Mouse (Mus musculus): ENCODE measurements around the gene Ddx25. TPM values are rescaled to one million over a fixed set of nuclear protein-coding genes. Genes with fewer than 3 reads are reported as not detected.

Ddx25 gene
- polyA plus RNA-seq, 1 experiment from 2014 or later, result 27.2 TPM

GRCm38 (mm10) chr9:35516711-35517110 is 41.6 kb downstream of the Ddx25 start:
- 94% methylated on average over 16 of the region's 16 CpGs for WGBS
- H3K9ac ChIP-seq (replicated peaks; ENCODE audit: low read length), result no peak overlapping the region
- H3K27me3 ChIP-seq (ENCODE audit: control insufficient read depth, insufficient read depth, low read length), result no peaks in the 10 kb centered on the region
- no peak overlapping the region for H3K4me3 ChIP-seq (replicated peaks; ENCODE audit: low read depth, low read length)
- no peaks in the 10 kb centered on the region for H3K36me3 ChIP-seq (ENCODE audit: control insufficient read depth, insufficient read depth, low read length)
- DNase-seq (no peak), ATAC-seq (ENCODE audit: low FRiP score, low TSS enrichment) (no peak)
- H3K4me1 ChIP-seq (ENCODE audit: control insufficient read depth, insufficient read depth, low read length), result no peaks in the 10 kb centered on the region
- no peak overlapping the region for H3K4me2 ChIP-seq (ENCODE audit: low read length)
- H3K9me3 ChIP-seq (ENCODE audit: control insufficient read depth, low read length), result no peaks in the 10 kb centered on the region
- no peak overlapping the region for H3K27ac ChIP-seq (replicated peaks; ENCODE audit: low read depth, low read length)

DNA sequence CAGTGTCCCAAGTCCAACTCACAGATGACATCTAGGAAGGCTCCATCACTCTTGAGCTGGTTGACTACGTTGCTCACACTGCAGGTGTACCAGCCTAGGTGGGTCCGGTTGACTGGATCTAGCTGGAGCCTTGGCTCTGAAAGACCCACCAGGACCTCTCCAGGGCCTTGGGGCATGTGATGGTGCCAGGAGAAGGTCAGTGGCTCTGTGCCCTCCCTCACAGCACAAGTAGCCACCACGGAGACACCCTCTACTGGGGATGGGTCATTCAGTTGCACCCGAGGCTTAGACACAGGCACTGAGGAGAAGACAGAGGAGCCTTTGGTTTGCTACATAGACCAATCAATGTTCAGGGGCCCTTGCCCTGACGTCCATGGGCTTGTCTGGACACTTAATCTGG is 42.1 kb downstream of the Ddx25 start:
- no peak overlapping the region for H3K27ac ChIP-seq (replicated peaks; ENCODE audit: low read depth, low read length)
- WGBS, result 88% methylated on average over 5 of the region's 5 CpGs
- no peak for ATAC-seq (ENCODE audit: low FRiP score, low TSS enrichment)
- no peak overlapping the region for H3K9ac ChIP-seq (replicated peaks; ENCODE audit: low read length)
- H3K27me3 ChIP-seq (ENCODE audit: control insufficient read depth, insufficient read depth, low read length), result no peaks in the 10 kb centered on the region
- no peak overlapping the region for H3K4me3 ChIP-seq (replicated peaks; ENCODE audit: low read depth, low read length)
- no peaks in the 10 kb centered on the region for H3K4me1 ChIP-seq (ENCODE audit: control insufficient read depth, insufficient read depth, low read length)
- DNase-seq, result no peak
- H3K36me3 ChIP-seq (ENCODE audit: control insufficient read depth, insufficient read depth, low read length), result no peaks in the 10 kb centered on the region
- no peaks in the 10 kb centered on the region for H3K9me3 ChIP-seq (ENCODE audit: control insufficient read depth, low read length)
- H3K4me2 ChIP-seq (ENCODE audit: low read length), result no peak overlapping the region

- no peaks in the 10 kb centered on the region for H3K4me1 ChIP-seq (ENCODE audit: control insufficient read depth, insufficient read depth, low read length)
- no peak overlapping the region for H3K9ac ChIP-seq (replicated peaks; ENCODE audit: low read length)
- no peaks in the 10 kb centered on the region for H3K27me3 ChIP-seq (ENCODE audit: control insufficient read depth, insufficient read depth, low read length)
- H3K9me3 ChIP-seq (ENCODE audit: control insufficient read depth, low read length), result no peaks in the 10 kb centered on the region
- H3K4me2 ChIP-seq (ENCODE audit: low read length), result no peak overlapping the region
- DNase-seq (no peak), ATAC-seq (ENCODE audit: low FRiP score, low TSS enrichment) (no peak)
- no peak overlapping the region for H3K4me3 ChIP-seq (replicated peaks; ENCODE audit: low read depth, low read length)
- H3K36me3 ChIP-seq (ENCODE audit: control insufficient read depth, insufficient read depth, low read length), result no peaks in the 10 kb centered on the region
- no peak overlapping the region for H3K27ac ChIP-seq (replicated peaks; ENCODE audit: low read depth, low read length)
- WGBS, result 84% methylated on average over 4 of the region's 4 CpGs
Measured at GRCm38 (mm10) chr9:35513900-35514299, 44.4 kb downstream of the Ddx25 start.

DNA sequence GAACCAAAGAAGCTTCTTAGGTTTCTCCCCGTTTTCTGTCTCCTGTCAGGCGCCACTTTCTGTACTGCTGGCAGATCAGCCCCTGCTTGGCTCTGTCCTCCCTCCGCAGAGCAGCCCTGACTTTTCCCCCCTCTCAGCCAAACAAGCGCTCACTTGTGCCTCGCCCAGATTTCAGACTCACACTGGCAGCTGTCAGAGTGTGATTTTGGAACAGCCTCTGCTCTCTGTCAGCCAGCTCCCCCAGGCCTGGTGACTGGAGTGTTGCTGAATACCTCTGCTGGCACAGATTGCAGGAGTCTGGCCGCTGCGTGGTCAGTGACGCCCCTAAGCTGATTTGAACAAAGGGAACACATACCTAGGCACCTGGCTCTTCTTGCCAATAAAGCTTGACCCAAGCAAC is 50.1 kb downstream of the Ddx25 start:
- Histone ChIP-seq H3K27ac (replicated peaks; ENCODE audit: low read depth, low read length) (0 out of 2 replicates have a peak overlapping the region, but pooled peaks have one; percentile 13), H3K9ac (replicated peaks; ENCODE audit: low read length) (no peak overlapping the region), H3K9me3 (ENCODE audit: control insufficient read depth, low read length) (no peaks in the 10 kb centered on the region), H3K27me3 (ENCODE audit: control insufficient read depth, insufficient read depth, low read length) (no peaks in the 10 kb centered on the region), H3K4me2 (ENCODE audit: low read length) (no peak overlapping the region), H3K36me3 (ENCODE audit: control insufficient read depth, insufficient read depth, low read length) (peaks cover 21% of the 10 kb centered on the region), H3K4me1 (ENCODE audit: control insufficient read depth, insufficient read depth, low read length) (no peaks in the 10 kb centered on the region), H3K4me3 (replicated peaks; ENCODE audit: low read depth, low read length) (no peak overlapping the region)
- ATAC-seq (ENCODE audit: low FRiP score, low TSS enrichment) (0 out of 2 replicates have a peak, but pooled peaks have one; percentile 20), DNase-seq (peak; percentile 52)
- WGBS, result 51% methylated on average over 8 of the region's 8 CpGs

- ATAC-seq (ENCODE audit: low FRiP score, low TSS enrichment) (no peak), DNase-seq (no peak)
- no peak overlapping the region for H3K4me3 ChIP-seq (replicated peaks; ENCODE audit: low read depth, low read length)
- peaks cover 52% of the 10 kb centered on the region for H3K36me3 ChIP-seq (ENCODE audit: control insufficient read depth, insufficient read depth, low read length)
- no peaks in the 10 kb centered on the region for H3K9me3 ChIP-seq (ENCODE audit: control insufficient read depth, low read length)
- WGBS, result 83% methylated on average over 10 of the region's 10 CpGs
- H3K4me2 ChIP-seq (ENCODE audit: low read length), result no peak overlapping the region
- H3K9ac ChIP-seq (replicated peaks; ENCODE audit: low read length), result no peak overlapping the region
- no peaks in the 10 kb centered on the region for H3K4me1 ChIP-seq (ENCODE audit: control insufficient read depth, insufficient read depth, low read length)
- no peaks in the 10 kb centered on the region for H3K27me3 ChIP-seq (ENCODE audit: control insufficient read depth, insufficient read depth, low read length)
- no peak overlapping the region for H3K27ac ChIP-seq (replicated peaks; ENCODE audit: low read depth, low read length)
Measured at GRCm38 (mm10) chr9:35502361-35503000, 55.8 kb downstream of the Ddx25 start.

GRCm38 (mm10) chr9:35499946-35500345 is 58.4 kb downstream of the Ddx25 start:
- Histone ChIP-seq H3K4me2 (ENCODE audit: low read length) (no peak overlapping the region), H3K36me3 (ENCODE audit: control insufficient read depth, insufficient read depth, low read length) (peaks cover 49% of the 10 kb centered on the region), H3K27me3 (ENCODE audit: control insufficient read depth, insufficient read depth, low read length) (no peaks in the 10 kb centered on the region), H3K4me3 (replicated peaks; ENCODE audit: low read depth, low read length) (no peak overlapping the region), H3K4me1 (ENCODE audit: control insufficient read depth, insufficient read depth, low read length) (no peaks in the 10 kb centered on the region), H3K27ac (replicated peaks; ENCODE audit: low read depth, low read length) (no peak overlapping the region), H3K9ac (replicated peaks; ENCODE audit: low read length) (no peak overlapping the region), H3K9me3 (ENCODE audit: control insufficient read depth, low read length) (no peaks in the 10 kb centered on the region)
- ATAC-seq (ENCODE audit: low FRiP score, low TSS enrichment) (no peak), DNase-seq (no peak)
- 87% methylated on average over 6 of the region's 6 CpGs for WGBS

DNA sequence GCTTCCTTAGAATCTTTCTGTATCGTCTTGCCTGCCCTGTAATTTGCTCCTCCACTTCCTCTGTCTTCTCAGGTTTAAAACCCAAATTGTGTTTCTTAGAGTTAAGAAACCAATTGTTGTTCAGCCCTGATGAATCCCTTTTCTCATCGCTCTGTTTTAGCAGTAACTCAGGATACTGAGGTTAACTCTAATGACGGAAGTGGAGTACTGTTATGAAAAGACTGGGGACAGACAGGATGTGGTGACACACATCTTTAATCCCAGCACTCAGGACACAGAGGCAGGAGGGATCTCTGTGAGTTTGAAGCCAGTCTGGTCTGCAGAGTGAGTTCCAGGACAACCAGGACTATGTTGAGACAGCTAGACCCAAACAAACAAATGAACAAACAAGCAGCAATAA is 62.9 kb downstream of the Ddx25 start:
- no peaks in the 10 kb centered on the region for H3K4me1 ChIP-seq (ENCODE audit: control insufficient read depth, insufficient read depth, low read length)
- H3K4me2 ChIP-seq (ENCODE audit: low read length), result no peak overlapping the region
- H3K4me3 ChIP-seq (replicated peaks; ENCODE audit: low read depth, low read length), result no peak overlapping the region
- H3K36me3 ChIP-seq (ENCODE audit: control insufficient read depth, insufficient read depth, low read length), result peaks cover 37% of the 10 kb centered on the region
- no peak overlapping the region for H3K9ac ChIP-seq (replicated peaks; ENCODE audit: low read length)
- no peaks in the 10 kb centered on the region for H3K27me3 ChIP-seq (ENCODE audit: control insufficient read depth, insufficient read depth, low read length)
- H3K9me3 ChIP-seq (ENCODE audit: control insufficient read depth, low read length), result no peaks in the 10 kb centered on the region
- ATAC-seq (ENCODE audit: low FRiP score, low TSS enrichment) (no peak), DNase-seq (no peak)
- WGBS, result 75% methylated on average over 3 of the region's 3 CpGs
- no peak overlapping the region for H3K27ac ChIP-seq (replicated peaks; ENCODE audit: low read depth, low read length)

GRCm38 (mm10) chr9:35494937-35495336 is 63.4 kb downstream of the Ddx25 start:
- no peak overlapping the region for H3K27ac ChIP-seq (replicated peaks; ENCODE audit: low read depth, low read length)
- no peak overlapping the region for H3K9ac ChIP-seq (replicated peaks; ENCODE audit: low read length)
- ATAC-seq (ENCODE audit: low FRiP score, low TSS enrichment), result no peak
- H3K4me3 ChIP-seq (replicated peaks; ENCODE audit: low read depth, low read length), result no peak overlapping the region
- peaks cover 38% of the 10 kb centered on the region for H3K36me3 ChIP-seq (ENCODE audit: control insufficient read depth, insufficient read depth, low read length)
- no peaks in the 10 kb centered on the region for H3K27me3 ChIP-seq (ENCODE audit: control insufficient read depth, insufficient read depth, low read length)
- no peak overlapping the region for H3K4me2 ChIP-seq (ENCODE audit: low read length)
- DNase-seq, result no peak
- no peaks in the 10 kb centered on the region for H3K9me3 ChIP-seq (ENCODE audit: control insufficient read depth, low read length)
- H3K4me1 ChIP-seq (ENCODE audit: control insufficient read depth, insufficient read depth, low read length), result no peaks in the 10 kb centered on the region
- 68% methylated on average over 4 of the region's 4 CpGs for WGBS

DNA sequence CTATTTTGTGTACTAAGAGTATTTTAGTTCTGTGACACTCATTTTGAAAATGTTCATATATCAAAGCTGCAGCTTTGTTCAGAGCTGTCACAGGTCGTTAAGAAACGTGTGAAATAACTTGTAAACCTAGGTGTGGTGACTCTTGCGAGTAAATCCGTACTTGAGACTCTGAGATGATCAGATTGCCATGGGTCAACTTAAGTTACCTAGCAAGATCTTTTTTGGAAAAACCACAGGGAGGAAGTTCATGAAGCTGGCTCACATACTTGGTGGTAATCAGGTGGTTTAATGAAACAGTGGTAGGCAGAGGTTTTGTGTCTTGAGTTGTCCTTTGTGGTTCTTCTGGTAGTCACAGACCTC is 64.6 kb downstream of the Ddx25 start:
- 79% methylated on average over 4 of the region's 4 CpGs for WGBS
- Histone ChIP-seq H3K27ac (replicated peaks; ENCODE audit: low read depth, low read length) (no peak overlapping the region), H3K36me3 (ENCODE audit: control insufficient read depth, insufficient read depth, low read length) (peaks cover 47% of the 10 kb centered on the region), H3K9me3 (ENCODE audit: control insufficient read depth, low read length) (no peaks in the 10 kb centered on the region), H3K9ac (replicated peaks; ENCODE audit: low read length) (no peak overlapping the region), H3K27me3 (ENCODE audit: control insufficient read depth, insufficient read depth, low read length) (no peaks in the 10 kb centered on the region), H3K4me3 (replicated peaks; ENCODE audit: low read depth, low read length) (no peak overlapping the region), H3K4me2 (ENCODE audit: low read length) (no peak overlapping the region), H3K4me1 (ENCODE audit: control insufficient read depth, insufficient read depth, low read length) (no peaks in the 10 kb centered on the region)
- ATAC-seq (ENCODE audit: low FRiP score, low TSS enrichment), result no peak
- no peak for DNase-seq

All from midbrain, embryonic 14.5 days (tissue).